Mouse (Mus musculus): ENCODE data around the gene Aldh1b1.

The Aldh1b1 gene

GRCm38 (mm10) chr4:45826275-45827040 lies 27.6 kb downstream of the Aldh1b1 start, which contains the start of gene Igfbpl1:
Gene Igfbpl1 (minus strand): TSS chr4:45826923.
- peak; percentile 59 to 65 for DNase-seq

DNA sequence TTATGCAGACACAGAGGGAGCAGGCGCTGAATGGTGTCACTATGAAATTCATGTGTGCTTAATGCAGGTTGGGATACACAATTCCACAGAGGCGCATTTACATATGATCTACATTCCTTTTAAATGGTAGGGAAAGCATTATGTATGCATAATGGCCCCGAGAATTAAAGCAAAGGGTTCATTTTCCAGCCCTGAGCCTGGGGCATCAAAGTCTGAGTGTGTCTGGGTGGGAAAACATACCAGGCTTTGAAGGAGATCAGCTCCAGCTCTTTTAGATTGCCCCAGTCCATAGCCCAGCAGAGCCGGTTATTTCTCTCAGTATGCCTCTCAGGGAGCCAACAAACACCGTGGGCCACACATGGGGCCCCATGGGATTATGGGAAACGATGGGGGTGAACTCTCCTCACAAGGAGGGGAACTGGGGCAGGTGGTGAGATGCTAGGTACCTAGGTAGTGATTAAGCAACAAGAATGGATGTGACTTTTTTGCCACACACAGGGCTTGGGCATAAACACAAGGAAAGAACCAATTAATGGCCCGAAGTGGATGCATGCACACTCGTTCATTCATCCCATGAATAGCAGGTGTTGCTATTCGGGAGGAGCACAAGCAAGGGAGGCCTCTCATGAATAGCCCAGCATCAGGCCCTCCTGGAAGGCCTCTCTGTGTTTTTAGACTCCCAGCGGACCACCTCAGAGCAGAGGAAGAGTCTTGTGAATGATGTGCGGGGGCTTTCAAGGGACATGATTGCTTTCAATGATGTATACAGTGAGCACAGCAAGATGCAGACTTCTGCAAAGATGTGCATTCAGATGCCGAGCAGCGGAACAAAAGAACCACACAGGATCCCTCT lies 31.3 kb downstream of the Aldh1b1 start:
- no peak for DNase-seq

GRCm38 (mm10) chr4:45831996-45832395 lies 33.2 kb downstream of the Aldh1b1 start:
- no peak for DNase-seq

- DNase-seq, result no peak
Measured at GRCm38 (mm10) chr4:45833461-45833860, 34.6 kb downstream of the Aldh1b1 start.

- DNase-seq, result peak; percentile 55 to 78
Measured at GRCm38 (mm10) chr4:45844355-45844754, 45.5 kb downstream of the Aldh1b1 start.

DNA sequence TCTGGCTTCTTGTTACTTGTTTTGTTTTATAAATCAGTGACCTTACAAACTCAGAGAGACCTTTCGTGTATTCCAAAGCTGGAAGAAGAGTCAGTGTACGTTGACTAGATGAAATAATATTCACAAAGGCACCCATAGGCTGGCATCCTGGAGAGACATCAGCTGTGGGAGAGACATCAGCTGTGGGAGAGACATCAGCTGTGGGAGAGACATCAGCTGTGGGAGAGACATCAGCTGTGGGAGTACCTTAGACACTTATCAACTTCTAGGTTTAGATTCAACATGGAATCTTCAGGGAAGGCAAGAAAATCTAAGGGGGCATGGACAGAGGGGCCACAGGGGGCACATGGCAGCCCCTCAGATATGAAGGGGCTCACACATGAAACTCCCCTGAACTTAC lies 47.4 kb downstream of the Aldh1b1 start:
- DNase-seq, result no peak

DNA sequence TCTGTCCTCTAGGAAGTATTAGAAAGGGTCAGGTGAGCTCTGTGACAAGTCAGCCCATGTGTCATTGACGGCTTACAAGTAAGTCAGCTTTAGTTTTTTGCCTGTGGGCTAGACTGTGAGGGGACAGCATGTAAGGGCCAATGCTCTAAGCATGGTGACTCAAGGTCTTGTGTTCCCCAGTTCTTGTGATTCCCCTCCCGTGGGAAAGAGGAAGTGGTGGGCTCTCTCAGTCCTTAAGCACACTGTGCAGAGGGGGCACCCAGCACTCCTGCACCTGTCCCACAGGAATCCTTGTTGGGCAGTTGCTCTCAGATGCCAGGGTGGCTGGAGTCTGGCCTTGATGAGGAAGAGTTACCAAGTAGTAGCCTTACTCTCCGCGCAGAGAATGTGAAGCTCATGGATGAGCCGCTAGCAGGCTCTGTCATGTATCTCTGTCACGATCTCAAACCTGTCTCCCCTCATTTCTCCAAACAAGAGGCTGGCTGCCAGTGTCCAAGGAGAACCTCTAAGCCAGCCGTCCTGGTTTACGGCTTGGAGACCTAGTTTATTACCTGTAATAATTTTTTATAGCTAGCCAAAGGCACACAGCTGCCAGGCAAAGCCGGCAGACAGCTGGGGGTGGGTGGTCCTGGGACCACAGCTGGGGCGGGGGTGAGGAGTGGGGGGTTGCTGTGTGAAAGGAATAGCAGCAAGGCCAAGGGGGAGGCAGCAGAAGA lies 49.4 kb downstream of the Aldh1b1 start, which contains the start of gene Stra6l:
Stra6l (plus strand) TSS at position 556 of the 716 bp plus-strand sequence.
- no peak for DNase-seq

DNA sequence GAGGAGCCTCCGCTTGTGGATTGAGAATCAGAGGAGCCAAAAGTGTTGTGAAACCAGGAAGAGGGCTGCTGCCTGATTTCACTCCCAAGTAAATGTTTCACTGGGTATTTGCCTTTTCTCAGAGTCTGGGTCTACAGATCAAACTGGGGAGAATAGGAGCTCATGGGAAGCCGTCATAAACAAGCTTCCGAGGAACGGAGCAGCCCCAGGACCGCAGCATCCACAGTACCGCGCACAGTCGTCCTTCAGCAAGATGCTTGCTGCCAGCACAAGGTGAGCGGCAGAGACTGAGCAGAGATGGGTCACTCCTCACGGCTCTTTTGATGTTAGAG lies 50.0 kb downstream of the Aldh1b1 start:
- DNase-seq, result no peak

DNA sequence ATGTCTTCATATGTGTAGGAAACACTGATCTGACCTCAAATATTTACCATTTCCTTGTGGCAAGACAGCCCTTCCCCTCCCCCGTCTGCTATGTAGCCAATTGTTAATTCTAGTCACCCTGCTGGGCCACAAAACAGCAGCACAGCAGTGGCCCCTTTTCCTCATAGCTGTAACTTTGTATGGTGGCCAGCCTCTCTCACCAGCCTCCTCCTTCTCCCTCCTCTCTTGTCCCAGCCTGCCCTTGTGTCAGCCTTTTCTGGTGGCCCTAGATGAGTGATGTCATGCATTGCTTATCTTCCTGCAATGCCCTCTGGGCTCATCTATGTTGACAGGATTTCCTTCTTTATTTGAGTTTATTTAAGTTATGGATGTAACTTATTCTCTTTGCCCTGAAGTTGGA lies 50.6 kb downstream of the Aldh1b1 start:
- no peak for DNase-seq

GRCm38 (mm10) chr4:45851640-45852051 lies 52.8 kb downstream of the Aldh1b1 start:
- peak; percentile 42 to 48 for DNase-seq

DNA sequence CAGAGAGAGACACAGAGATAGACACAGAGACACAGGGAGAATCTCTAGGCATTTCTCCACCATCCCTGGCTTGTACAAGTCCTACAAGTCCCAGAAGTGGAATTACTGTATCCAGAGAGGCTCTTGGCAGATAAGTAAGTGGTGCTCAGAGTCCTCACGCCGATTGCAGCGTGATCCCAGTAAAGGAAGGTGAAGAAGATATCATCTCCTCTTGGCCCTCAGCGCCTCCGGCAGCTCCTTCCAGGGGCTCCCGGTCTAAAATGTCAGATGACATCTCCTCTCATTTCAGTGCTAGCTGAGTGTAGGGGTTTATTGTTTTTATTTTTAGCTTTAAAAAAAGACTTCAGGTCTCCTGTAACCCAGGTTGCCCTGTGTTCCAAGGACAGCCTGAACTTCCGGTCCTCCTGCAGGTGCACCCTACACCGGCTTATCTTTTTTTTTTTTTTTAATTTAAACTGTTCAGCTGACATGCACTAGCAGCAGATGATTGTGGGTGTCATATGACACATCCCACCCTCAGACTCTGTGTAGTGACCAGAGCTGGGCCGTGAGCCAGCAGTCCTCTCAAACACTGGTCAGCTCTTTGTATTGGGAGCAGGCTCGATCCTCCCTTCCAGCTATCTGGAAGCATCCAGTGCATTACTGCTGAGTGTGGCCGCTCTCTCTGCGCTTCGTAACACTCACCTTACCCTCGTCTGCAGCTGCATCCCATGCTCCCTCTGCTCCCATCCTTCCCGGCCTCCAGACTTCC lies 54.8 kb downstream of the Aldh1b1 start:
- no peak for DNase-seq
